Mouse (Mus musculus) ZHBTc4 (cell line): ENCODE data around the gene St7l.
"Not testable (repeated sequence)": the region's sequence is repeated elsewhere in the genome, so short reads cannot be mapped to it uniquely, and the experiment has no call there.

Experiments used
- DNase-seq: peaks from one replicate; pipeline ENCODE4 v3.0.0-alpha.2; 2011; ENCODE audit warnings: low read depth, low spot score

St7l gene

GRCm38 (mm10) chr3:104863786-104864650, at the start of gene St7l, which contains the start of gene Capza1:
Gene St7l, plus strand, starts transcription at chr3:104864005.
Gene Capza1, minus strand, starts transcription at chr3:104864505.
- peak; percentile 91 for DNase-seq

- peak; percentile 58 for DNase-seq
These were observed 49.1 kb upstream of the St7l start for GRCm38 (mm10) chr3:104814746-104815145.

GRCm38 (mm10) chr3:104815346-104815745, 48.5 kb upstream of the St7l start:
- peak; percentile 95 for DNase-seq

GRCm38 (mm10) chr3:104816130-104816529, 47.7 kb upstream of the St7l start:
- no peak for DNase-seq

- peak; percentile 62 for DNase-seq
These were observed 46.3 kb upstream of the St7l start for GRCm38 (mm10) chr3:104817481-104817990.

GRCm38 (mm10) chr3:104817991-104818748, 45.6 kb upstream of the St7l start, which contains the start of gene Mov10:
Gene Mov10, minus strand, starts transcription at chr3:104818563.
- DNase-seq: peak; percentile 95

- no peak for DNase-seq
These were observed 45.1 kb upstream of the St7l start for GRCm38 (mm10) chr3:104818749-104819134.

GRCm38 (mm10) chr3:104820426-104820825, 43.4 kb upstream of the St7l start:
- DNase-seq: no peak

- DNase-seq: no peak
These were observed 41.4 kb upstream of the St7l start for GRCm38 (mm10) chr3:104822413-104822812.

GRCm38 (mm10) chr3:104835797-104836196, 28.0 kb upstream of the St7l start:
- DNase-seq: no peak

GRCm38 (mm10) chr3:104841049-104841448, 22.8 kb upstream of the St7l start:
- DNase-seq: no peak

- DNase-seq: no peak
These were observed 17.2 kb upstream of the St7l start for GRCm38 (mm10) chr3:104846601-104847000.

- DNase-seq: no peak
These were observed 9.3 kb upstream of the St7l start for GRCm38 (mm10) chr3:104854465-104854864.

GRCm38 (mm10) chr3:104854866-104855265, 8.9 kb upstream of the St7l start:
- no peak for DNase-seq

GRCm38 (mm10) chr3:104856106-104856505, 7.7 kb upstream of the St7l start:
- peak; percentile 9 for DNase-seq

- DNase-seq: no peak
These were observed 5.2 kb upstream of the St7l start for GRCm38 (mm10) chr3:104858560-104858959.

- DNase-seq: peak; percentile 87
These were observed 991 bp downstream of the St7l start for GRCm38 (mm10) chr3:104864651-104865340.

- DNase-seq: no peak
These were observed 1.6 kb downstream of the St7l start for GRCm38 (mm10) chr3:104865341-104865788.

GRCm38 (mm10) chr3:104866674-104867073, 2.9 kb downstream of the St7l start:
- DNase-seq: not testable (repeated sequence)

GRCm38 (mm10) chr3:104869611-104870010, 5.8 kb downstream of the St7l start:
- no peak for DNase-seq

- no peak for DNase-seq
These were observed 24.8 kb downstream of the St7l start for GRCm38 (mm10) chr3:104888585-104888984.

- no peak for DNase-seq
These were observed 32.3 kb downstream of the St7l start for GRCm38 (mm10) chr3:104896141-104896540.
